Mouse (Mus musculus) telencephalon, adult 2 months (tissue): ENCODE measurements at regions not wholly inside any gene's neighbourhood (a gene's known extent, or its start where the extent isn't known, plus 50 kb on each side); places are given as distances from the start of the nearest gene placed in this dataset.

Experiments
- DNase-seq: peaks from one replicate; pipeline ENCODE4 v3.0.0-alpha.2; 2011; ENCODE audit warnings: low read depth, low spot score

- DNase-seq: no peak
Measured at GRCm38 (mm10) chr4:53915326-53915725, 89.5 kb downstream of the Tmem38b start.

- no peak for DNase-seq
Measured at GRCm38 (mm10) chr4:53919188-53919587, 93.3 kb downstream of the Tmem38b start.

GRCm38 (mm10) chr4:53920587-53920986, 94.7 kb downstream of the Tmem38b start:
- no peak for DNase-seq

GRCm38 (mm10) chr4:53931068-53931467, 105.2 kb downstream of the Tmem38b start:
- no peak for DNase-seq

- DNase-seq: peak; percentile 61
Measured at GRCm38 (mm10) chr4:53931499-53931898, 105.7 kb downstream of the Tmem38b start.

- DNase-seq: no peak
Measured at GRCm38 (mm10) chr4:53935306-53935705, 109.5 kb downstream of the Tmem38b start.

GRCm38 (mm10) chr4:53948736-53949135, 122.9 kb downstream of the Tmem38b start:
- DNase-seq: no peak

GRCm38 (mm10) chr4:53949164-53949563, 123.3 kb downstream of the Tmem38b start:
- no peak for DNase-seq

GRCm38 (mm10) chr4:53950496-53950895, 124.7 kb downstream of the Tmem38b start:
- no peak for DNase-seq

- DNase-seq: no peak
Measured at GRCm38 (mm10) chr4:53951003-53951733, 125.3 kb downstream of the Tmem38b start.

- DNase-seq: no peak
Measured at GRCm38 (mm10) chr4:53951734-53952109, 125.9 kb downstream of the Tmem38b start.

- DNase-seq: no peak
Measured at GRCm38 (mm10) chr4:53952288-53952687, 126.4 kb downstream of the Tmem38b start.

- no peak for DNase-seq
Measured at GRCm38 (mm10) chr4:53962458-53962857, 136.6 kb downstream of the Tmem38b start.

GRCm38 (mm10) chr4:53970461-53970860, 144.6 kb downstream of the Tmem38b start:
- DNase-seq: no peak

GRCm38 (mm10) chr4:53970960-53971359, 145.1 kb downstream of the Tmem38b start:
- DNase-seq: no peak

GRCm38 (mm10) chr4:53976036-53976638, 150.3 kb downstream of the Tmem38b start:
- no peak for DNase-seq

- DNase-seq: no peak
Measured at GRCm38 (mm10) chr4:53986519-53987301, 160.9 kb downstream of the Tmem38b start.

- no peak for DNase-seq
Measured at GRCm38 (mm10) chr4:53987536-53987935, 161.7 kb downstream of the Tmem38b start.

GRCm38 (mm10) chr4:54021069-54021829, 195.4 kb downstream of the Tmem38b start:
- no peak for DNase-seq

- DNase-seq: peak; percentile 34
Measured at GRCm38 (mm10) chr4:54021861-54022385, 196.1 kb downstream of the Tmem38b start.

GRCm38 (mm10) chr4:54026919-54027318, 201.1 kb downstream of the Tmem38b start:
- DNase-seq: no peak
